Mouse (Mus musculus) lung, postnatal 14 days (tissue): ENCODE results near the gene Olfr1402.

Source experiments
- DNase-seq: peaks from one replicate; pipeline ENCODE4 v3.0.0; 2021

Gene Olfr1402

GRCm38 (mm10) chr3:97421920-97422319 is at the start of gene Olfr1402:
Gene Olfr1402, minus strand, starts transcription at chr3:97422020.
- DNase-seq: no peak

GRCm38 (mm10) chr3:97455286-97455685 is 33.5 kb upstream of the Olfr1402 start:
- no peak for DNase-seq

GRCm38 (mm10) chr3:97438619-97439018 is 16.8 kb upstream of the Olfr1402 start:
- no peak for DNase-seq

- DNase-seq: peak; percentile 49
These were observed 27.5 kb downstream of the Olfr1402 start for GRCm38 (mm10) chr3:97394289-97394688.

GRCm38 (mm10) chr3:97393079-97393478 is 28.7 kb downstream of the Olfr1402 start:
- peak; percentile 22 for DNase-seq

GRCm38 (mm10) chr3:97370382-97370781 is 51.4 kb downstream of the Olfr1402 start:
- no peak for DNase-seq

GRCm38 (mm10) chr3:97363418-97364098 is 58.3 kb downstream of the Olfr1402 start:
- peak; percentile 58 for DNase-seq

GRCm38 (mm10) chr3:97358448-97358847 is 63.4 kb downstream of the Olfr1402 start:
- DNase-seq: no peak
